Mouse (Mus musculus) embryonic fibroblast, embryonic 13.5 days (primary cell): ENCODE data around the gene Dera. TPM values are rescaled to one million over a fixed set of nuclear protein-coding genes. Genes with fewer than 3 reads are reported as not detected.

Source experiments
- H3K27ac ChIP-seq: 2 replicates; pipeline ENCODE4 v1.5.1; 2012; ENCODE audit warnings: low read length, control low read depth, inconsistent platforms; ENCODE audit not compliant: insufficient read depth
- H3K4me1 ChIP-seq: 2 replicates; pipeline ENCODE4 v1.6.1; 2011; ENCODE audit warnings: low read length; ENCODE audit not compliant: control insufficient read depth, insufficient read depth
- H3K4me3 ChIP-seq: 2 replicates; pipeline ENCODE4 v1.5.1; 2011; ENCODE audit warnings: mild to moderate bottlenecking, control low read depth, low read length; ENCODE audit not compliant: insufficient read depth
- CTCF ChIP-seq: IDR thresholded peaks from 2 replicates; pipeline ENCODE4 v1.5.1; 2011; ENCODE audit warnings: mild to moderate bottlenecking, control low read depth, low read length, moderate library complexity, borderline replicate concordance; ENCODE audit not compliant: insufficient read depth
- POLR2A ChIP-seq: IDR thresholded peaks from 2 replicates; pipeline ENCODE4 v1.6.1; 2011; ENCODE audit warnings: low read depth, mild to moderate bottlenecking, control low read depth, low read length, moderate library complexity
- polyA plus RNA-seq: library from polyadenylated mRNA; stranded (reverse); fragments of >200 nt; gene quantifications from 2 replicates; pipeline ENCODE4 v1.2.4, GENCODE M21; 2011; ENCODE audit warnings: low read depth; ENCODE audit not compliant: missing spikeins, insufficient read length

Dera gene
- polyA plus RNA-seq, 1 experiment: 24.4 TPM

- TF ChIP-seq CTCF: no peak
- no peak for TF ChIP-seq POLR2A
- no peaks in the 10 kb centered on the region for H3K4me1 ChIP-seq
- H3K27ac ChIP-seq: no peak overlapping the region
- no peak overlapping the region for H3K4me3 ChIP-seq
Measured at GRCm38 (mm10) chr6:137824046-137825021, 70.0 kb downstream of the Dera start.

DNA sequence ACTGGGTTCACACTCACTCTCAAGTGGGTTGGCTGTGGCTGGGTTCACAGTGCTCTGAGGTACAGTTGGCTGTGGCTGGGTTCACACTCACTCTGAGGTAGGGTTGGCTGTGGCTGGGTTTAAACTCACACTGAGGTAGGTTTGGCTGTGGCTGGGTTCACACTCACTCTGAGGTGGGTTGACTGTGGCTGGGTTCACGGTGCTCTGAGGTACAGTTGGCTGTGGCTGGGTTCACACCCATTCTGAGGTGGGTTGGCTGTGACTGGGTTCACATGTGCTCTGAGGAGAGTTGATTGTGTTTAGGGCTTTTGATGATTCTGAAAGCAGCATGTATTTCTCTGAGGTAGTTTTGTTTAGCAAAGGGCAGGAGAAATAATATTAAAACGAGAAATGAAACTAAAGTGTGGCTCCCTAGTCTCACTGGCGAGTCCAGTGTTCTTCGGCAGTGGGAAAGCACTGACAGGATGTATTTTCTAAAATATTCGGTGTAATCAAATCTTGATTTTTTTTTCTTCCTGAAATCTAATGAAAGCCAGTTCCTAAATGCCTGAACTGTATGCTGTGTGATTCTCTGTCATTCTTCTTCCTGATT, 70.8 kb downstream of the Dera start:
- no peak overlapping the region for H3K4me3 ChIP-seq
- no peak overlapping the region for H3K27ac ChIP-seq
- TF ChIP-seq POLR2A (no peak), CTCF (no peak)
- no peaks in the 10 kb centered on the region for H3K4me1 ChIP-seq

DNA sequence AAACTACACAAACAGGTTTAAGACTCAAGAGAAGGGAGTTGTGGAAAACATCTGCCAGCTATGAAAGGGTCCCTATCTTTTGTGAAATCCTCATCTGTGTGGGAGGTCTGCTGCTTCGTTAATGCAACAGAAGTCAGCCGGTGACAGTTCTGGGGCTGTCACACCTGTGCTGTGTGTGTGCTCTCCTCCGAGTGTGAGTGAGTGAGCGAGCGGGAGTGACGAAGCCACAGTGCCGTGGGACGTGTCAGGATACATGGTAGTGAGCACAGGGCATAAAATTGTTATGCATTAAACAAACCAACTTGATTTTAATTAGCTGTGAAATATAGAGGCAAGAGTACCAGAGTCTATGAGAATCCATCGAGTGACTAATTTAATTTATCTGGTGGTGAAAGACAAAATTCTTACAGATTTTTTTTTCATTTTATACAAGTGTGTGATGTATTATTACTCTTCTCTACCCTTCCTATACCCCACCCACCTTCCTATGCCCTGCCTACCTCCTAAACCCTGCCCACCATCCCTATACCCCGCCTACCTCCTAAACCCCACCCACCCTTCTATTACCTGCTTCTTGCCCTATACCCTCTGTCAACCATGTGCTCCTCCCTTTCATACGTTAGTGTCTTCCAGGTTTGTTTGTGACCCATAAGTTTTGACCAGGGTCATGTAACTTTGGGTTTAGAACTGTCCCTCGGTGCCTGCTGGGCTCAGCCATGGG, 74.9 kb downstream of the Dera start:
- Histone ChIP-seq H3K4me3 (no peak overlapping the region), H3K27ac (no peak overlapping the region), H3K4me1 (no peaks in the 10 kb centered on the region)
- TF ChIP-seq CTCF: no peak
- TF ChIP-seq POLR2A: no peak

- no peak overlapping the region for H3K4me3 ChIP-seq
Measured at GRCm38 (mm10) chr6:137836799-137837198, 82.5 kb downstream of the Dera start.

GRCm38 (mm10) chr6:137843337-137843736, 89.0 kb downstream of the Dera start:
- H3K4me3 ChIP-seq: no peak overlapping the region
- H3K27ac ChIP-seq: no peak overlapping the region
- H3K4me1 ChIP-seq: no peaks in the 10 kb centered on the region
- TF ChIP-seq CTCF (no peak), POLR2A (no peak)

More at GRCm38 (mm10) chr6:137836799-137837198, 82.5 kb downstream of the Dera start:
- TF ChIP-seq POLR2A (no peak), CTCF (no peak)
- H3K27ac ChIP-seq: no peak overlapping the region
- no peaks in the 10 kb centered on the region for H3K4me1 ChIP-seq

DNA sequence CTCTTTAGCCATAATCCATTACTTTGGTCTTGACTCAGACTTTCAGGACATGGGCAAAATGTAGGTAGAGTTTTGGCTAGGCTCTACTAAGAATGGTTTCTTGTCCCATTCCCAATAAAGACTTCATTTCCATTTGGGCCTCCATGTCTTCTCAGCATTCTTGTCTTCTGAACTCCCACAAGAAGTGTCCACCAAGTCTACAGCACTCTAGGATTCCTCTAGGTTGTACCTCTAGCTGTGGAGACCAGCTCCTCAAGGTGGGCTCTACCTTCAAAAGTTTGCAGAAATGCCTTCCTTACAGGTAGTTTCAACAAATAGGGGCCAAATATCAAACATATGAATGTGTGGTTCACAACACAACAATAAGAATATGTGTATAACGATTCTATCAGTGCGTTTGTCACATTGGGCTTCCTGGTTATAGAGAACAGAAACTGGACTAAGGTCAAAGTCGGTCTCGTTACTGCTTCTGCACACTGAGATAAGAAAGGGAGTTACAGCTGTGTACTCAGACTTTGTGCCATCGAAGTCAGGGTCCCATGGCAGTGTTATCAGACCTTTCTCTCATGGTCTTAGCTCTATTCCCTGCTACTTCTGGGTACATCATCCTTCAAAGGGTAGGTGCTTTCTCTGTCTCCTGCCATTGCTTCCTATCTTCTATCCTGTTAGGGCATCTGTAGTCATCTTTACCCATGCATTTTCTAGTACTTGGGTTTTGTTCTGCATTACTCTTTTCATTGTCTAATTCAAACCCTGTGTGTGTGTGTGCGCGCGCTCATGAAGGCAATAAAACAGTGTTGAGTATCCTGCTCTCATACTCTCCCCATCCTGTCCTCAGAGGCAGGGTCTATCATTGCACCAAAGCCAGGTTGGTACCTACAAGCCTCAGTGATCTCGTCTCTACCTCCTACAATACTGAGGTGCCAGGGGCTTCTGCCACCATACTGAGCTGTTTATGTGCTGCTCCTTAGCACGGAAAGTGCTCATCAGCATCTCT, 103.2 kb downstream of the Dera start:
- no peak overlapping the region for H3K27ac ChIP-seq
- TF ChIP-seq CTCF: no peak
- no peak for TF ChIP-seq POLR2A
- H3K4me3 ChIP-seq: no peak overlapping the region
- H3K4me1 ChIP-seq: no peaks in the 10 kb centered on the region

- Histone ChIP-seq H3K4me1 (no peaks in the 10 kb centered on the region), H3K4me3 (no peak overlapping the region), H3K27ac (no peak overlapping the region)
- TF ChIP-seq POLR2A: no peak
- no peak for TF ChIP-seq CTCF
Measured at GRCm38 (mm10) chr6:137869903-137870580, 115.7 kb downstream of the Dera start.

GRCm38 (mm10) chr6:137870667-137871066, 116.3 kb downstream of the Dera start:
- H3K4me3 ChIP-seq: no peak overlapping the region
- H3K27ac ChIP-seq: no peak overlapping the region
- no peaks in the 10 kb centered on the region for H3K4me1 ChIP-seq
- no peak for TF ChIP-seq CTCF
- no peak for TF ChIP-seq POLR2A
